Mouse (Mus musculus): Measurements from ENCODE around the gene Serbp1. TPM values are rescaled to one million over a fixed set of nuclear protein-coding genes. Genes with fewer than 3 reads are reported as not detected.

Serbp1 gene
- polyA plus RNA-seq, 1 experiment from 2014 or later, result 175 TPM

DNA sequence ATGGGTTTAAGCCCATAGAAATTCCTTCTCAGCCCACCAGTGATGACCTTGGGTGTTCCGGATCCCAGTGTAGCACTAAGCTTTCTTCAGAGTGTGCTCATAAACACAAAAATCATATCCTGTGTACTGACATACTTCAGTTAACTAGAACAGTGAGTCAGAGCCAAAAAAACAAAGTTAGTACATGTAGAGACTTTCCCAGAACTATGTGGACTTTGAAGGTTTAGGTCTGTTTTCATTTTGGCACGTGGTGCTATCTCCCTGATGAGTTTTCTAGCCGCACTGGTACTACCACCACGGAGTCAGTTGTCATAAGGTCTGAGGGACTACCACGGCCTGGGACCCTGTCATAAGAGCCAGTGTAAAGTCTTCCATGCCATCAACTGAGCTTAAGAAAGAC is 6.5 kb downstream of the Serbp1 start:
- H3K4me1 ChIP-seq (ENCODE audit: insufficient read depth, low read depth, low read length), result no peaks in the 10 kb centered on the region
- TF ChIP-seq EP300 (IDR thresholded peaks at IDR 0.05), result no peak
- TF ChIP-seq CTCF (IDR thresholded peaks at IDR 0.05), result no peak
- H3K4me2 ChIP-seq (replicated peaks; ENCODE audit: low read depth, low read length), result no peak overlapping the region
- no peaks in the 10 kb centered on the region for H3K36me3 ChIP-seq (ENCODE audit: insufficient read depth, low read length)
- no peak overlapping the region for H3K4me3 ChIP-seq (ENCODE audit: low read depth, low read length)
- H3K27ac ChIP-seq (ENCODE audit: low read length), result no peak overlapping the region
- WGBS, result 78% methylated on average over 5 of the region's 5 CpGs
- no peaks in the 10 kb centered on the region for H3K9me3 ChIP-seq (ENCODE audit: low read length)
- DNase-seq (ENCODE audit: low spot score) (no peak), ATAC-seq (no peak)
- no peaks in the 10 kb centered on the region for H3K27me3 ChIP-seq (replicated peaks; ENCODE audit: insufficient read depth, low read length)
- H3K9ac ChIP-seq (replicated peaks; ENCODE audit: low read depth), result no peak overlapping the region

DNA sequence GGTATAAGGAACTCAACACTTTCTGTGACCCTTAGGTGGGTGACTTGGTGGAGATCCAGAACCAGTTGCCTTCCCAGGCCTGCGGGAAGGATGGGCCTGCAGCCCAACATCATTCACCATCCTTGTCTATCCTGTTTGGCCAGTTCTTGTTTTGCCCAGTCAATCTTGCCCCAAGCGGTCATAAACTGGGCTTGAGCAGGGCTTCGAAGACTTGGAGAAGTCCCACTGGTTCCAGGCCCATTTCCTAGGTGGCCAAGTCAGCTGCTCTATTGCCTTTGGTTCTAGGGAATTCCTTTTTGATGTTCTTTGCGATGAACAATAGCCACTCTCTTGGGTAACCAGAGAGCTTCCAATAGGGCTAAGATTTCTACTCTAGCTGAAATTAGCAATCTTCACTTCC is 13.1 kb downstream of the Serbp1 start:
- H3K9ac ChIP-seq (replicated peaks; ENCODE audit: low read depth), result no peak overlapping the region
- H3K9me3 ChIP-seq (ENCODE audit: low read length), result no peaks in the 10 kb centered on the region
- H3K4me1 ChIP-seq (ENCODE audit: insufficient read depth, low read depth, low read length), result no peaks in the 10 kb centered on the region
- TF ChIP-seq EP300 (IDR thresholded peaks at IDR 0.05), result no peak
- TF ChIP-seq CTCF (IDR thresholded peaks at IDR 0.05), result no peak
- H3K4me3 ChIP-seq (ENCODE audit: low read depth, low read length), result no peak overlapping the region
- H3K4me2 ChIP-seq (replicated peaks; ENCODE audit: low read depth, low read length), result no peak overlapping the region
- no peaks in the 10 kb centered on the region for H3K27me3 ChIP-seq (replicated peaks; ENCODE audit: insufficient read depth, low read length)
- no peaks in the 10 kb centered on the region for H3K36me3 ChIP-seq (ENCODE audit: insufficient read depth, low read length)
- no peak for ATAC-seq
- no peak overlapping the region for H3K27ac ChIP-seq (ENCODE audit: low read length)
- WGBS, result 80% methylated on average over 4 of the region's 4 CpGs
- no peak for DNase-seq (ENCODE audit: low spot score)

DNA sequence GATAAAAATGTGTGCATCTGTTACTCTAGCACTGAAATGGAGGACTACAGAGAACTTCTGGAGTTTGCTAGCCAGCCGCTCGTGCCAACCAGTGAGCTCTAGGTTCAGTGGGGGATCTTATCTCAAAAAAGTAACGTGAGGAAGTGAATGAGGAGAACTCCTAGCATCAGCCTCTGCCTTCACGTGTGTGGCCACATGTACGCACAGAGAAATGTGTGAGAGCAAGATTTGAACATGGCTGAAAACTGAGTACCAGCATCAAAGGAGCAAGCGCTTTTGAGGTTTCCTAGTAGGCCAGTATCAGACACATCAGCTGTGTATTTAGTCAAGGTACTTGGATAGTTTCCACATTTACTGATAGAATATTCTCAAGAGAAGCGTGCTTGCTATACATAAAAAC is 27.0 kb downstream of the Serbp1 start:
- ATAC-seq (no peak), DNase-seq (ENCODE audit: low spot score) (no peak)
- no peak for TF ChIP-seq EP300 (IDR thresholded peaks at IDR 0.05)
- no peak for TF ChIP-seq CTCF (IDR thresholded peaks at IDR 0.05)
- Histone ChIP-seq H3K4me3 (ENCODE audit: low read depth, low read length) (no peak overlapping the region), H3K9ac (replicated peaks; ENCODE audit: low read depth) (no peak overlapping the region), H3K4me1 (ENCODE audit: insufficient read depth, low read depth, low read length) (peaks cover 3% of the 10 kb centered on the region; the same call in 1 of the 2 replicates), H3K36me3 (ENCODE audit: insufficient read depth, low read length) (no peaks in the 10 kb centered on the region), H3K4me2 (replicated peaks; ENCODE audit: low read depth, low read length) (no peak overlapping the region), H3K27me3 (replicated peaks; ENCODE audit: insufficient read depth, low read length) (no peaks in the 10 kb centered on the region), H3K27ac (ENCODE audit: low read length) (no peak overlapping the region), H3K9me3 (ENCODE audit: low read length) (no peaks in the 10 kb centered on the region)
- whole genome bisulfite sequencing, result 76% methylated on average over 7 of the region's 7 CpGs

DNA sequence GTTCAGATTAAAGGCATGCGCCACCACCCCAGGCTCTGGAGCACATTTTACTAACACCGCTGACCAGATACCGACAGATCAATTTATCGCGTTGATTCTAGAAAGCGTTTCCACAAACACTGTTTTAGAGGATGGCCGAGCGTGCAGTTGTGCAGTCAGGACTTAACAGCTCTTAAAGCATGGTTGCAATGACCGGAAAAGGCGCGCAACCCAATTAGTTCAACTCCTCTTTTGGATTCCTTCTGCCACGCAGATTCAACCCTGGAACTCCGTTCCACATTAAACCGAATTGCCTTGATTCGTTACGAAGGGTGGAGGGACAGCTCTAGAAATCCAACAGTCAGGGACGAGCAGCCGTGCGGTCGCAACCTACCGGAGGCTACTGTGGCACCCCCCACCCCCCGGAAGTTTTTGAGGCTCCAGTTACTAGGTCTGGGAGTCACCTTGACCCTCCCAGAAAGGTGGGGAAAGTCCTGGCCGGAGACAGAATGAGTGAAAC is 28.2 kb downstream of the Serbp1 start:
- H3K4me2 ChIP-seq (replicated peaks; ENCODE audit: low read depth, low read length), result peak overlapping the region; percentile 74
- under 1% methylated on average over 23 of the region's 23 CpGs for WGBS
- H3K4me3 ChIP-seq (ENCODE audit: low read depth, low read length), result peak overlapping the region; percentile 98
- peak overlapping the region; percentile 97 for H3K27ac ChIP-seq (ENCODE audit: low read length)
- H3K27me3 ChIP-seq (replicated peaks; ENCODE audit: insufficient read depth, low read length), result no peaks in the 10 kb centered on the region
- H3K4me1 ChIP-seq (ENCODE audit: insufficient read depth, low read depth, low read length), result peaks cover 3% of the 10 kb centered on the region; the same call in 1 of the 2 replicates
- no peaks in the 10 kb centered on the region for H3K9me3 ChIP-seq (ENCODE audit: low read length)
- DNase-seq (ENCODE audit: low spot score), result no peak
- H3K36me3 ChIP-seq (ENCODE audit: insufficient read depth, low read length), result no peaks in the 10 kb centered on the region
- no peak for TF ChIP-seq CTCF (IDR thresholded peaks at IDR 0.05)
- TF ChIP-seq EP300 (IDR thresholded peaks at IDR 0.05), result no peak
- peak overlapping the region; percentile 43 for H3K9ac ChIP-seq (replicated peaks; ENCODE audit: low read depth)
- peak; percentile 50 for ATAC-seq

DNA sequence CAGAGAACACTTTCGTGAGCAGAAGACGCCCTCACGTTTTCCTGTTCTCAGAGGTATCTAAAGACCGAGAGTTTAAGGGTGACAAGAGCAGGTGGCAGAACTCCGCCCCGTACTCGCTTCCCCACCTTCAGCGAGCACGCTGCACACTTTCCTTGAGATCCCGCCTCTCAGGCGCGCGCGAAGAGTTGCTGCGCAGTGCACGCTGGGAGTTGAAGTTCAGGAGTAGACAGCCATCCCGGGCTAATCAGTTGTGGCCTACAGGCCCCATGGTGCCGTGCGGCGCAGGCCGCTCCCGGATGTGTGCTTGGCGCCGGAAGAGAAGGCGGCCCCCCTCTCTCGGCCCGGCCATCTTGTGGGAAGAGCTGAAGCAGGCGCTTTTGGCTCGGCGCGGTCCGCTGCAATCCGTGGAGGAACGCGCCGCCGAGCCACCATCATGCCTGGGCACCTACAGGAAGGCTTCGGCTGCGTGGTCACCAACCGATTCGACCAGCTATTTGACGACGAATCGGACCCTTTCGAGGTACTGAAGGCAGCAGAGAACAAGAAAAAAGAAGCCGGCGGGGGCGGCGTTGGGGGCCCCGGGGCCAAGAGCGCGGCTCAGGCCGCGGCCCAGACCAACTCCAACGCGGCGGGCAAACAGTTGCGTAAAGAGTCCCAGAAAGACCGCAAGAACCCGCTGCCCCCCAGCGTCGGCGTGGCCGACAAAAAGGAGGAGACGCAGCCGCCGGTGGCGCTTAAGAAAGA is 28.9 kb downstream of the Serbp1 start:
- Histone ChIP-seq H3K4me1 (ENCODE audit: insufficient read depth, low read depth, low read length) (peaks cover 3% of the 10 kb centered on the region; the same call in 1 of the 2 replicates), H3K4me3 (ENCODE audit: low read depth, low read length) (peak overlapping the region; percentile 98), H3K9me3 (ENCODE audit: low read length) (no peaks in the 10 kb centered on the region), H3K36me3 (ENCODE audit: insufficient read depth, low read length) (no peaks in the 10 kb centered on the region), H3K9ac (replicated peaks; ENCODE audit: low read depth) (peak overlapping the region; percentile 97), H3K27ac (ENCODE audit: low read length) (peak overlapping the region; percentile 97), H3K4me2 (replicated peaks; ENCODE audit: low read depth, low read length) (peak overlapping the region; percentile 74), H3K27me3 (replicated peaks; ENCODE audit: insufficient read depth, low read length) (no peaks in the 10 kb centered on the region)
- peak; percentile 99 for DNase-seq (ENCODE audit: low spot score)
- WGBS, result 3% methylated on average over 68 of the region's 68 CpGs
- ATAC-seq, result peak; percentile 100
- TF ChIP-seq EP300 (IDR thresholded peaks at IDR 0.05), result peak; percentile 37; the same call in 1 of the 2 replicates
- TF ChIP-seq CTCF (IDR thresholded peaks at IDR 0.05), result no peak

DNA sequence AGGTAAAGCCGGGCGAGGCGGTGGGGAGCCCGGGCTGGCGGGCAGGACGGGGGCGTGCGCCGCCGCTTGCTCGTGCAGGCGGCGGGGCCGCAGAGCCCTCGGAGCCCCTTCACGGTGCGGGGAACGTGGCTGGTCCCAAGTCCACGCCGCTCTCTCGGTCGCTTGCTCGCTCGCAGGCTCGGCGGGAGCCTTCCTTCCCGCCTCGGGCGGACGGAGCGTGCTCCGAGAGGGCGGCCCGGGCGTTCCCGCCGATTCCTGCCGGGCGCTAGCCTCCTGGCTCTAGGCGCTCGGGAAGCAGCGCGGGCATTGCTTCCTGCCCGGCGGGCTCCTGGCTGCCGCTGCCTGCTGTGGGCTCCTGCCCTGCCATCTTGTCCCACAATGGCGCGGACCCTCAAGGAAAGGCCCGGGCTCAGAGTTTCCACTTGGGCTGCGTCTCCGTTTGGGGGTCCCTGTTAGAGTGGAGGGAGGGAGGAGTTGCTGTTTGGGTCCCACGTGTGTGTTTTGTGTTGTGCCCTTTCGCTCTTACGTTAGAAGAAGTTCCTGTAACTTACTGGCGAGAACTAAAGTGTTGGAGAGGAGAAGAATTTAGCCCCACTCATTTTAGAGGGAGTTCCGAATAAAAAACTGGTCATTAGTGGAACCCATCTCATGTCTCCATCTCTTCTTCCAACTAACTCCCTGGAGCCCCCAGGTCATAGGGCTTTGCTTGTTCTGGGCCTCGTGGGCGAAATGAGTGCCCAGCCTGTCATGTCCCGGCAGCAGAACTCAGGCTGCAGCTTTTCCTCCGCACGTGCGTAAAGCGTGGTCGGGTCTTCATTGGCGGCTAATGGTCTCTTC is 29.6 kb downstream of the Serbp1 start:
- no peaks in the 10 kb centered on the region for H3K9me3 ChIP-seq (ENCODE audit: low read length)
- TF ChIP-seq CTCF (IDR thresholded peaks at IDR 0.05) (no peak), EP300 (IDR thresholded peaks at IDR 0.05) (no peak)
- peak overlapping the region; percentile 74 for H3K4me2 ChIP-seq (replicated peaks; ENCODE audit: low read depth, low read length)
- peak overlapping the region; percentile 98 for H3K4me3 ChIP-seq (ENCODE audit: low read depth, low read length)
- under 1% methylated on average over 38 of the region's 65 CpGs for WGBS
- H3K36me3 ChIP-seq (ENCODE audit: insufficient read depth, low read length), result no peaks in the 10 kb centered on the region
- DNase-seq (ENCODE audit: low spot score) (peak; percentile 48), ATAC-seq (peak; percentile 40)
- peaks cover 3% of the 10 kb centered on the region; the same call in 1 of the 2 replicates for H3K4me1 ChIP-seq (ENCODE audit: insufficient read depth, low read depth, low read length)
- H3K9ac ChIP-seq (replicated peaks; ENCODE audit: low read depth), result peak overlapping the region; percentile 97
- peak overlapping the region; percentile 97 for H3K27ac ChIP-seq (ENCODE audit: low read length)
- H3K27me3 ChIP-seq (replicated peaks; ENCODE audit: insufficient read depth, low read length), result no peaks in the 10 kb centered on the region
